Mouse (Mus musculus) ES-E14 (cell line): ENCODE results near the gene Pcyt2. TPM values are rescaled to one million over a fixed set of nuclear protein-coding genes. Genes with fewer than 3 reads are reported as not detected.
"Not testable (repeated sequence)": the region's sequence is repeated elsewhere in the genome, so short reads cannot be mapped to it uniquely, and the experiment has no call there.

ENCODE experiments used
- DNase-seq: peaks from one replicate; pipeline ENCODE4 v3.0.0-alpha.2; 2013; ENCODE audit warnings: low read depth, low spot score
- H3K27ac ChIP-seq: 2 replicates; pipeline ENCODE4 v1.5.1; 2012; ENCODE audit warnings: low read depth, mild to moderate bottlenecking, low read length, moderate library complexity, mixed read lengths; ENCODE audit not compliant: poor library complexity, insufficient read depth, severe bottlenecking
- H3K36me3 ChIP-seq: 2 replicates; pipeline ENCODE4 v1.6.1; 2012; ENCODE audit warnings: mild to moderate bottlenecking, low read length, moderate library complexity, mixed read lengths; ENCODE audit not compliant: control insufficient read depth, poor library complexity, insufficient read depth, severe bottlenecking
- H3K4me1 ChIP-seq, 2 experiments: fragments of 150-350 bp in 1 of 2; sonication (generic) in 1 of 2; 2 replicates each; pipeline ENCODE4 v1.6.1; 2012; ENCODE audit warnings: low read length in 2 of 2, mild to moderate bottlenecking in 1 of 2, mixed read lengths in 1 of 2; ENCODE audit not compliant: control insufficient read depth in 2 of 2, insufficient read depth in 2 of 2, poor library complexity in 1 of 2
- H3K4me3 ChIP-seq, 2 experiments: fragments of 150-350 bp in 1 of 2; sonication (generic) in 1 of 2; 2 replicates each; pipeline ENCODE4 v1.5.1; 2012; ENCODE audit warnings: low read length in 2 of 2, low read depth in 1 of 2, mild to moderate bottlenecking in 1 of 2, mixed read lengths in 1 of 2; ENCODE audit not compliant: insufficient read depth in 1 of 2, poor library complexity in 1 of 2, severe bottlenecking in 1 of 2
- H3K9ac ChIP-seq: 2 replicates; pipeline ENCODE4 v1.6.1; 2012; ENCODE audit warnings: low read depth, mild to moderate bottlenecking, low read length, mixed read lengths; ENCODE audit not compliant: poor library complexity, insufficient read depth, severe bottlenecking
- H3K9me3 ChIP-seq: fragments of 150-350 bp; sonication (generic); 2 replicates; pipeline ENCODE4 v1.6.1; 2012; ENCODE audit warnings: low read depth, mild to moderate bottlenecking, low read length; ENCODE audit not compliant: control insufficient read depth, insufficient read depth
- CHD2 ChIP-seq: IDR thresholded peaks from 2 replicates; pipeline ENCODE4 v1.6.1; 2014; ENCODE audit warnings: mild to moderate bottlenecking, low read depth, low read length, inconsistent platforms
- HCFC1 ChIP-seq: IDR thresholded peaks from 2 replicates; pipeline ENCODE4 v1.6.1; 2012; ENCODE audit warnings: low read length, inconsistent platforms, borderline replicate concordance; ENCODE audit not compliant: insufficient read depth
- MAFK ChIP-seq: IDR thresholded peaks from 2 replicates; pipeline ENCODE4 v1.6.1; 2014; ENCODE audit warnings: mild to moderate bottlenecking, low read depth, low read length, inconsistent platforms; ENCODE audit not compliant: insufficient read depth
- ZC3H11A ChIP-seq: IDR thresholded peaks from 2 replicates; pipeline ENCODE4 v1.6.1; 2012; ENCODE audit warnings: low read depth, mild to moderate bottlenecking, inconsistent platforms, low read length, borderline replicate concordance
- ZNF384 ChIP-seq: IDR thresholded peaks from 2 replicates; pipeline ENCODE4 v1.6.1; 2012; ENCODE audit warnings: low read depth, low read length, inconsistent platforms
- in situ Hi-C, 2 experiments: fragments of 600-800 bp; cut with MboI; formaldehyde crosslinking; loops; one replicate each; pipeline ENCODE4 v1.15.1; 2025; ENCODE audit warnings: low sequenced_read_pairs in 2 of 2, inconsistent platforms in 1 of 2; ENCODE audit not compliant: unreplicated experiment in 2 of 2
- total RNA-seq: library from RNA; depleted of rRNA; stranded (reverse); fragments of 300-350 nt; gene quantifications from 2 replicates; pipeline ENCODE4 v1.2.3, GENCODE M21; 2012

The Pcyt2 gene
- total RNA-seq, 1 experiment: 88.6 TPM

DNA sequence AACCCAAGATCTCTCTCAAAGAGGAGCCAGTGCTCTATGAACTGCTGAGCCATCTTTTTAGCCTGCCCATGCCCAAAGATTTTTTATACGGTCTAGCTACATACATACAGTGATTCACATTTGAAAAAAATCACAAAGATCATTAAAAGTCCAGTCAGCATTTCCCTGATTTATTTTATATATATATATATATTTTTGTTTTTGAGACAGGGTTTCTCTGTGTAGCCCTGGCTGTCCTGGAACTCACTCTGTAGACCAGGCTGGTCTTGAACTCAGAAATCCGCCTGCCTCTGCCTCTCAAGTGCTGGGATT lies 34.8 kb downstream of the Pcyt2 start:
- peaks cover 33% of the 10 kb centered on the region for H3K36me3 ChIP-seq
- peaks cover 3 to 21% of the 10 kb centered on the region in 2 experiments for H3K4me1 ChIP-seq
- H3K9ac ChIP-seq, in situ Hi-C loops, H3K9me3 ChIP-seq, DNase-seq, H3K27ac ChIP-seq, H3K4me3 ChIP-seq: not testable (repeated sequence)
- peak; percentile 66; the same call in 1 of the 2 replicates for TF ChIP-seq MAFK

DNA sequence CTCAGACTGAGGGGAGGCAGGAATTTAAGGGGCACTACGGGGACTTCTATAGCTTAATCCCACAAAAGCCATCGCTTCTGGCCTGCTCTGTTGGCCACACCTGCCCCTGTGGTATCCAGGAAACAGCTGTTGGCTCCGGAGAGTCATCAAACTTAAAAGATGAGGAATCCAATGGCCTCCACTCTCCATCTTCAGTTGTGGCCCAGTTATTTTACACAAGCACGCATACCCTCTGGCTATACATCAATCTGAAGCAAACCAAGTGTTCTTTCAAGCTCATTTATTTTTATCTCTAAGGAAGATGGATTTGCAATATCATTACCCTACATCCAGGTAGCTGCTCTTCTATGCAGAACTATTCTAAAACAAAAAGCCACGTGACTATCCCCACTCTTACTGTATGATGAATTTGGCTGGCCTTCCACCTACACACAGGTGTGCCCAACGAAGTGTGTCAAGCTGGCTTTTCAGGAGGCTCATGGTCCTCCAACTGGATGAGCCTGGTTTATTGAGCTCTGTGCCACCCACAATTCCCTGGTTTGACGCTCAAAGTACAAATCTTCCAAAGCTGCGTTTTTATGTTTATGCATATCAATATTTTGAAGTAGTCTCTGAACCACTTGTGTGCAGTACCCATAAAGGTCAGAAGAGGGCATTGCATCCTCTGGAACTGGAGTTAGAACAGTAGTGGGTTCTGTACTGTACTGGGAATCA lies 35.3 kb downstream of the Pcyt2 start:
- H3K36me3 ChIP-seq: peaks cover 38% of the 10 kb centered on the region
- H3K9ac ChIP-seq: peak overlapping the region; percentile 95
- peak overlapping the region; percentile 70 to 88 for H3K4me3 ChIP-seq
- DNase-seq: no peak
- H3K4me1 ChIP-seq: peaks cover 3 to 21% of the 10 kb centered on the region in 2 experiments
- peak overlapping the region; percentile 98 for H3K27ac ChIP-seq
- H3K9me3 ChIP-seq: no peaks in the 10 kb centered on the region
- in situ Hi-C loops: no loop called here
- TF ChIP-seq ZC3H11A (no peak), CHD2 (no peak), ZNF384 (no peak), HCFC1 (no peak), MAFK (no peak)

DNA sequence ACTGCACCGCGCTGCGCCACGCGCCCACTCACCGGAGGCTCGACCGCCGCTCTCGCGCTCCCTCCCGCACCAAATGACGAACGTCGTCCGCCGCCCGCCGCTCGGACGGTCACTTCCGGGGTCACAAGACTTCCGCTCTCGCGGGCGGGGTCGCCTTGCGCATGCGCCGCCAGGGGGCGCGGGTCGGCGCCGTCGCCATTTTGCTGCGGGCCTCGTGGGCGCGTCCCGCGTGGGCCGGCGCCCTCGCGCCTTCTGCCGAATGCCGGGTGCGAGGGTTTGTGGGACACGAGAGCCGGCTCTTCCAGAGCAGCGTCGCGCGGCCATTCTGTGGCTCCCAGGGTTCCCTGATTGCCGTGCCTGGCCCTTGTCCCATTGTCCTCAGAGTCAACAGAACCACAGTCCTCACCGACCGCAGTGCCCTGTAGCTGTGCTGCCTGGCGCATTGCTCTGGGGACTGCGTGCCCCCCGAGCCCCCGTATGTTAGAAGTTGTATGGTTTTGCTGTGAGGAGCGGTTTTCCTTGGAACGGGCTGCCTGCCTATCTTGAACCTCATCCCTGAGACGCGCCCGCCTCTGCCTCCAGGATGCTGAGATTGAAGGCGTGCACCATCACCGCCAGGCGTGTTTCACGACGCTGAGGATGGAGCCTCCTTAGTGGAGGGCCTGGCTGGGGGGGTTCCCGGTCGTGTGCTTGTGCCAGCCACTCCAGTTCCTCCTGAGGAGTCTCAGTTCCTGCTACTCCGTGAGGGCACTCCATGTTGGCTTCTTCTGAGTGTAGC lies 36.1 kb downstream of the Pcyt2 start, which contains the start of gene Arhgdia:
Gene Arhgdia, minus strand, starts transcription at position 135 of the 778 bp plus-strand sequence.
- in situ Hi-C loops: no loop called here
- Histone ChIP-seq H3K9ac (peak within 1 kb of the TSS; percentile 95), H3K4me3 (peak within 1 kb of the TSS; percentile 88 to 89), H3K27ac (peak within 1 kb of the TSS; percentile 98), H3K36me3 (peaks cover 33% of the 10 kb centered on the region), H3K4me1 (peaks cover 3 to 21% of the 10 kb centered on the region in 2 experiments), H3K9me3 (no peaks in the 10 kb centered on the region)
- no peak for TF ChIP-seq ZC3H11A
- no peak for TF ChIP-seq ZNF384
- no peak for TF ChIP-seq MAFK
- TF ChIP-seq HCFC1: peak; percentile 42; the same call in 1 of the 2 replicates
- no peak for DNase-seq

DNA sequence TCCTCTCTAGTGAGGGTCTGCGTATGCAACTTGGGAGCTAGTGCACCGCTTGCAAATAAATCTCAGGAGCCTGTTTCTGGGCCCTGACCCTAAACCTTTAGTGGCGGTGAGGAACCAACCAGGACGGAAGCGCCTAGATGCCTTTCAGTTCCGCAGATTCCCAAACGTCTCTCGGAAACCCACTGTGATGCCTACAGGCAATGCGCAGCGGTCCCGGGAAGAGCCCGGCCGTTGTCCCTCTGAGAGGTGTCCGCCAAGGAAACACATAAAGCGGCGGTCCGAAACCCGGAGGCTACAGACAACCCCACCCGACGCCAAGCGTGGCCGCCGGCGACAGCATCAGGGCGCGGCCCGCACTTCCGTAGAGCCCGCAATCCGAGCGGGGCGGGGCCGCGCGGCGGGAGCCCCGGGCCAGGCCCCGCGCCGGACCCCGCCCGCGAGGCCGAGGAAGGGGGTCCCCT lies 36.8 kb downstream of the Pcyt2 start:
- peaks cover 30% of the 10 kb centered on the region for H3K36me3 ChIP-seq
- in situ Hi-C loops: no loop called here
- peaks cover 3 to 21% of the 10 kb centered on the region in 2 experiments for H3K4me1 ChIP-seq
- peak overlapping the region; percentile 88 to 89 for H3K4me3 ChIP-seq
- TF ChIP-seq HCFC1 (no peak), MAFK (no peak), ZNF384 (no peak), ZC3H11A (no peak), CHD2 (no peak)
- no peak for DNase-seq
- no peaks in the 10 kb centered on the region for H3K9me3 ChIP-seq
- peak overlapping the region; percentile 98 for H3K27ac ChIP-seq
- H3K9ac ChIP-seq: peak overlapping the region; percentile 95
